Mouse (Mus musculus) thymus, adult 2 months (tissue): ENCODE results near the gene Trnp1. TPM values are rescaled to one million over a fixed set of nuclear protein-coding genes. Genes with fewer than 3 reads are reported as not detected.

Source experiments
- DNase-seq: peaks from one replicate; pipeline ENCODE4 v3.0.0; 2021
- H3K27ac ChIP-seq: fragments of 200-500 bp; 2 replicates; pipeline ENCODE4 v1.5.1; 2012; ENCODE audit warnings: low read length, control low read depth; ENCODE audit not compliant: control insufficient read depth, insufficient read depth
- H3K27me3 ChIP-seq: fragments of 200-500 bp; 2 replicates; pipeline ENCODE4 v1.6.1; 2012; ENCODE audit warnings: mild to moderate bottlenecking, low read length, moderate library complexity, mixed read lengths; ENCODE audit not compliant: control insufficient read depth, insufficient read depth
- H3K36me3 ChIP-seq: fragments of 200-500 bp; 2 replicates; pipeline ENCODE4 v1.6.1; 2012; ENCODE audit warnings: mild to moderate bottlenecking, low read length, moderate library complexity; ENCODE audit not compliant: control insufficient read depth, insufficient read depth
- H3K4me1 ChIP-seq: fragments of 200-500 bp; replicated peaks from 2 replicates; pipeline ENCODE4 v1.6.1; 2012; ENCODE audit warnings: low read length; ENCODE audit not compliant: control insufficient read depth, insufficient read depth
- H3K4me3 ChIP-seq: fragments of 200-500 bp; 2 replicates; pipeline ENCODE4 v1.5.1; 2012; ENCODE audit warnings: mild to moderate bottlenecking, low read length, control low read depth, moderate library complexity; ENCODE audit not compliant: control insufficient read depth, insufficient read depth
- CTCF ChIP-seq: fragments of 200-500 bp; IDR thresholded peaks from 2 replicates; pipeline ENCODE4 v1.5.1; 2012; ENCODE audit warnings: mild to moderate bottlenecking, control low read depth, low read length, moderate library complexity, borderline replicate concordance; ENCODE audit not compliant: control insufficient read depth, poor library complexity, insufficient read depth; ENCODE audit errors: extremely low read depth
- POLR2A ChIP-seq: fragments of 200-500 bp; IDR thresholded peaks from 2 replicates; pipeline ENCODE4 v1.6.1; 2012; ENCODE audit warnings: mild to moderate bottlenecking, low read length, control low read depth, moderate library complexity; ENCODE audit not compliant: control insufficient read depth, poor library complexity, insufficient read depth; ENCODE audit errors: extremely low read depth
- WGBS: fragments of 180-500 bp; shearing (Covaris S2); methylation state at CpG from one replicate; pipeline ENCODE4 v1.1.7; 2018; 5-methylcytosine and 5-hydroxymethylcytosine counted together
- polyA plus RNA-seq: library from polyadenylated mRNA; depleted of rRNA; stranded (reverse); fragments of >200 nt; gene quantifications from 2 replicates; pipeline ENCODE4 v1.2.3, GENCODE M21; 2012

The Trnp1 gene
- polyA plus RNA-seq, 1 experiment = 1.5 TPM

DNA sequence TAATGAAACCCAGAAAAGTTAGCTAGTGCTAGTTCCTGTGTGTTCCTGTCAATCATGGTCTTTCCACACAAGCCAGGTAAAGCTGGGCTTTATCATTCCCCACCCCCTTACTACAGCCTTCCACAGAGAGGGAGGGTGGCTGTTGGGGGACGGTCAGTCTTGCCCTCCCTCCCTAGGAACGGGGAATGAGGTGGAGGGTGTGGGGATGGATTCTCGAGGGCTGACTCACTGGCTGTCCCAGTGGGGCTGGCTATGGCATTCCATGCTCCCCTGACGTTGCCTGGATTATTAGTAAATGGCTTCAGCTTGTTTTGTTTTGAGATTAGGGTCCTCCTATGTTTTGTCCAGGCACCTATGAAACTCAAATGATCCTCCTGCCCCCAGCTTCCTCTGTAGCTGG lies 16.9 kb downstream of the Trnp1 start:
- Histone ChIP-seq H3K4me3 (no peak overlapping the region), H3K36me3 (no peaks in the 10 kb centered on the region), H3K27ac (no peak overlapping the region), H3K27me3 (peaks cover 13% of the 10 kb centered on the region; the same call in 1 of the 2 replicates), H3K4me1 (peaks cover 11% of the 10 kb centered on the region)
- WGBS = 82% methylated on average over 4 of the region's 4 CpGs
- DNase-seq = no peak
- TF ChIP-seq CTCF (no peak), POLR2A (no peak)

DNA sequence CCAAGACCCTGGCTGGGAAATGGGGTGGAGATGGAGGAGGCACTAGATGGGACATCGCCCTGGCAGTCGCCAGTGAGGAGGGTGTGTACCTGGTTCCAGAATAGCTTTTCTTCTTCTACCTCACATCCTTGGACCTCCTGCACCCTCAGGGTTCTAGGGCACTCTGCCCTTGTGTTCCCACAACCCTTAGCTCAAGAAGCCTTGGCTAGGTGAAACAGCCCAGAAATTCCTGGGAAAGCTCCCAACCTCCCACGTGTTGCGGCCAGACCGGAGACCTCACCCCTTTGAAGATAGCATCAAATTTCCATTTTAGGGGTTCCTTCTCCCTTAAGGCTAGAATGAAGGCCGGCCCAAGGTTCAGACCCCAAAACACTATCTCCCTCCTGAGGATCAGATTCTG lies 17.6 kb downstream of the Trnp1 start:
- H3K27me3 ChIP-seq = peaks cover 13% of the 10 kb centered on the region; the same call in 1 of the 2 replicates
- H3K27ac ChIP-seq = no peak overlapping the region
- no peaks in the 10 kb centered on the region for H3K36me3 ChIP-seq
- H3K4me1 ChIP-seq = peaks cover 11% of the 10 kb centered on the region
- H3K4me3 ChIP-seq = no peak overlapping the region
- TF ChIP-seq CTCF (no peak), POLR2A (no peak)
- DNase-seq = no peak
- 65% methylated on average over 6 of the region's 6 CpGs for WGBS

DNA sequence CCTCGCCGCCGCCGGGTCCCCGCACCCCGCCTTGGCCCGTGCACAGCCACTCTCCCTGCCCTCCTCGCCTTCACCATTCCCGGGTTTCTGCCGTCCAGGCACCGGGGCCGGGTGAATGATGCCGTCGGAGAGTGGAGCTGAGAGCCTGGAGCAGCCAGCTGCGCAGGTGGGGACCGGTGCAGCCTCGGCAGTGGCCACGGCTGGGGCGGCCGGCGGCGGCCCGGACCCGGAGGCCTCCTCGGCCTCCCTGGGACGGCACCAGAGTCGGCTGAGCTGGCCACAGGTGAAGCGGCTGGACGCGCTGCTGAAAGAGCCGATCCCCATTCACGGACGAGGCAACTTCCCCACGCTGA lies 18.2 kb downstream of the Trnp1 start:
- peaks cover 13% of the 10 kb centered on the region; the same call in 1 of the 2 replicates for H3K27me3 ChIP-seq

DNA sequence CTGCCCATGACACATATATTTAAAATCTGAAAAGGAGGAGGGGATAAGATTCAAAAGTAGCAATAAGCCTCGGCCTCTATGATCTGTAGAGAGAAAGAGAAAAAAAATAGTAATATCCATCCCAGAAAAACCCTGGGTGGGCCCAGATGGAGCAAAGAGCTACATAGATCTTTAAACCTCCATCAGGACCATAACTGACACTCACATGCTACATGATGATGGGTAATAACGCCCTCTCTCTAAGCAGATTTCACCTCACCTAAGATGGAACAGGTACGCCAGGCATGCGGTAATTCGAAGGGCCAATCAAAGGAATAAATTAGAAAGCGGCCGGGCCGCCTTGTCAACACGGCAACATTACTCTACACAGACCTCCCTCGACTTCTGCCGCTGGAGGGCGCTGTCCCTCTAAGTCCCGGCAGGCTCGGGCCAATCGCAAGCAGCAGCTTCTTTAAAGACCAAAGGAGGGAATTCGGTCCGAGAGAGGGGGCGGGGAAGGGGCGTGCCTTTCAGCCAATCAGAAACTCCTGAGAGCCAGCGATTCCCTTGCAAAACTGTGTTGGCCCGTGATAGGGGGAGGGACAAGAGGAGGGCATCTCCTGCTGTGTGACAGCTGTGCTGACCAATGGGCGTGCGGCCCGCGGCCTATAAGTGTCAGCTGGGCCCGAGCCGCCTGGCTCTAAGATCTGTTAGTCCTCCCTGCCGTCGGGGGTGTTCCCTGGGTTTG lies 18.7 kb downstream of the Trnp1 start, which contains the start of gene Tent5b:
Gene Tent5b, plus strand, starts transcription at position 675 of the 727 bp plus-strand sequence.
- H3K4me3 ChIP-seq = peak within 1 kb of the TSS; percentile 35
- no peak within 1 kb of the TSS for H3K27ac ChIP-seq
- DNase-seq = peak; percentile 93
- TF ChIP-seq CTCF (peak; percentile 89; the same call in 1 of the 2 replicates), POLR2A (no peak)
- WGBS = 8% methylated on average over 29 of the region's 29 CpGs
- peaks cover 11% of the 10 kb centered on the region for H3K4me1 ChIP-seq
- peaks cover 13% of the 10 kb centered on the region; the same call in 1 of the 2 replicates for H3K27me3 ChIP-seq
- no peaks in the 10 kb centered on the region for H3K36me3 ChIP-seq

More for the DNA sequence above, 18.2 kb downstream of the Trnp1 start:
- TF ChIP-seq POLR2A (no peak), CTCF (no peak)
- Histone ChIP-seq H3K27ac (no peak overlapping the region), H3K4me3 (peak overlapping the region; percentile 35), H3K36me3 (no peaks in the 10 kb centered on the region), H3K4me1 (peaks cover 11% of the 10 kb centered on the region)
- WGBS = 5% methylated on average over 34 of the region's 34 CpGs
- no peak for DNase-seq

DNA sequence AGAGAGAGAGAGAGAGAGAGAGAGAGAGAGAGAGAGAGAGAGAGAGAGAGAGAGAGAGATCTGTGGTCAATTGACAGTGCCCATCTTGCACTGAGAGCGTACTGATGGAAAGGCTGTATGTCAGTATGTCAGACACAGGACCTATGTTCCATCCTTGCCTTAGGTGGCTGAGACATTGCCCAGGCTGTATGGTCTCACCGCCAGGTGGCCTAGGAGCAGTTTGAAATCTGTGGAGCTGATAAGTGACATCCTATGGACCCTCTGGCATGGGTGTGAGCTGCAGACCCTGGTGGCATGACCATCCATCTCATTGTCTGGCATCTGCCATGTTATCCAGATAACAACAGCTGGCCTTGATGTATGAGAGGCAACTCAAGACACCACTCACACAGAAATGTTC lies 24.5 kb downstream of the Trnp1 start:
- no peaks in the 10 kb centered on the region for H3K36me3 ChIP-seq
- H3K4me3 ChIP-seq = no peak overlapping the region
- no peaks in the 10 kb centered on the region; the same call in 1 of the 2 replicates for H3K27me3 ChIP-seq
- H3K27ac ChIP-seq = no peak overlapping the region
- TF ChIP-seq POLR2A = no peak
- TF ChIP-seq CTCF = no peak
- 79% methylated on average over 2 of the region's 2 CpGs for WGBS
- no peak for DNase-seq
- H3K4me1 ChIP-seq = no peaks in the 10 kb centered on the region

DNA sequence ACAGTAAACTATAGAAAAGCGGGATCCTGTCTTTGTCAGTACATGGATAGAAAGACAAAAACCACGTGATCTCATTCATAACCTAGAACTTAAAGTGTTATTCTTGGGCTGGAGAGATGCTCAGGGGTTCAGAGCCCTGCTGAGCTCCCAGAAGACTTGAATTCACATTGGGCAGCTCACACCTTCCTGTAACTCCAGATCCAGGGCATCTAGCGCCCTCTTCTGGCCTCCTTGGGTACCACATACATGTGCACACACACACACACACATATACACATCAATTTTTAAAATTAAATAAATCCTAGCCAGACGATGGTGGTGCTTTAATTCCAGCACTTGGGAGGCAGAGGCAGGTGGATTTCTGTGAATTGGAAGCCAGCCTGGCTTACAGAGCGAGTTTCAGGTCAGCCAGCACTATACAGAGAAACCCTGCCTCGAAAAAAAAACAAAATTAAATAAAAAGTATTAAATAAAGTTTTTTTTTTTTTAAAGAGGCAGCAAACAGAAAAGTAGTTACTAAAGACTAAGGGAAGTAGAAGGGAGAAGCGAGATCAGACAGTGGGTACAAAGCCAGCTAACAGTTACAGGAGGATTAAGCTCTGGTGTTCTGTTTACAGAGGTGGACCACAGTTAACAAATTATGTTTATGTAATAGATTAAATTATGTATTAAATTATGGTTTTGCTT lies 27.1 kb downstream of the Trnp1 start:
- H3K4me3 ChIP-seq = no peak overlapping the region
- TF ChIP-seq POLR2A (no peak), CTCF (no peak)
- WGBS = 86% methylated on average over 7 of the region's 7 CpGs
- H3K4me1 ChIP-seq = peaks cover 4% of the 10 kb centered on the region; the same call in 1 of the 2 replicates
- no peak overlapping the region for H3K27ac ChIP-seq
- H3K36me3 ChIP-seq = no peaks in the 10 kb centered on the region
- no peak for DNase-seq
- no peaks in the 10 kb centered on the region; the same call in 1 of the 2 replicates for H3K27me3 ChIP-seq
